Mouse (Mus musculus) kidney, postnatal 14 days (tissue): Measurements from ENCODE around the gene Topbp1.
A peak's percentile ranks its signal among the peaks of the same experiment; 100 is the strongest.

Experiments used
- DNase-seq: peaks from one replicate; pipeline ENCODE4 v3.0.0; 2022; ENCODE audit warnings: mixed read lengths

Gene Topbp1

DNA sequence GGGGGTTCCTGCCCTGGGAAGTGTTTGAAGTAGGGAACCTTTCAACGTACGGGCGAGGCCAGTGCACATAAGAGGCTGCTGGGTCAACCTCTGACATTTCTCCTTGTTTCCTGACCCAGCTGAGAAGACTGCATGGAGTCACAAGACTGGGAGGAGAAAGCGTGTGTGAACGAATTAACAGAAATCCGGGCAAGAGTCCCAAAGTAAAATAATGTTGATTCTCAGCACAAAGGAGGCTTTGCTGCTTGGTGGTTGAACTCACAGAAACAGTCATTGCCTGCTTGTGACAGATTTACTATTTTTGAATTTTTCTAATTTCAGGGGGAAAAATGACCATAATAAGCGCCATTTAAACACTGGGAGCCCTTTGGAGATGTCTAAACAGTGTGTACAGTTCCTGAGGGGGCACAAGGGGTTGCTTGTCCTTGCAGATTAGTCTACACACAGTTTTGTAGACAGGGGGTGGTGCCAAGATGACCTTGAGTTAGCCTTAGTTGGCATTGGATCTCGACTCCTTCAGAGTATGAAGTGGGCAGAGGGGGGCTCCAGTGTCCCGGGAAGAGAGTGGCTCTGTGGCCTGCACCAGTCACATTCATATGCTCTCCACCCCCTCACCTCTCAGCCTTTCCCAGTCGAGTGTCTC is 82.1 kb downstream of the Topbp1 start:
- DNase-seq: no peak

DNA sequence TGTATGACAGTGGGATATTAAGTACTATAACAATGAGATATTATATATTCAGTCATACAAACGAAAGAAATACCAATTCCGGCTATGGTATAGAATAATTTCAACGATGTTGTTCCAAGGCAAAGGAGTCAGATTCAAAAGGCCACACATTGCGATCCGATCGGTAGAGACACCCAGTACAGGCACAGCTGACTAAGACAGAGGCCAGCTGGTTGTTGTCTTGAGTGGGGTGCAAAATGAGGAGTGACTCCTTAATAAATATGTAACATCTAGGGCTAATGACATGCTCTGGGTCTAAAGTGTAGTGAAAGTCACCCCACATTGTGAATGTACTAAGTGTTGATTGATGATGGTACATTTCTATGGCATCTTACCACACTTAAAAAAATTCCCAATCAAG is 84.2 kb downstream of the Topbp1 start:
- no peak for DNase-seq

DNA sequence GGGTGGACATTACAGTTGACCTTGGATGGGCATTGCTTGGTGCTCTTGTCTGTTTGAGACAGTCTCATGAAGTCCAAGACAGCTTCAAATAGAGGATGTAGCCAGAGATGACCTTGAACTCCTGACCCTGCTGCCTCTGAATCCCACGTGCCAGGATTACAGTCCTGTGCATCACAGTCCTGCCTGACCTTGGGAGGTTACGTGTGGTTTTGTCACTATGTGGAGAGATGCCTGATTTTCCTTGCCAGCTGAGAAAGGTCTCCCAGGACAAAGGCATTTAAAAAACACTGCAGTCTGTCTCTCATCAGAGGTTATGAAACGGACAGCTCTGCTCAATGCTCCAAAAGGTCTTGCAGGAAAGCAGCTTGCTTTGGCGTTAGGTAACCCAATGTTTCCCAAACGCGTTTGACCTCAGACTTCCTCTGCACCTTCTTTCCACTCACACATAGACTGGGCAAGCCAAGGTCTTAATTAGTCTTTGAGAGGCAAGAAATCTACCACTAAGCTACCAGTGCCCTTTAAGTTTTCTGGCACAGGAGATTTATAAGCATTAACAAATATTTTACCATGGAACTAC is 86.9 kb downstream of the Topbp1 start:
- no peak for DNase-seq

DNA sequence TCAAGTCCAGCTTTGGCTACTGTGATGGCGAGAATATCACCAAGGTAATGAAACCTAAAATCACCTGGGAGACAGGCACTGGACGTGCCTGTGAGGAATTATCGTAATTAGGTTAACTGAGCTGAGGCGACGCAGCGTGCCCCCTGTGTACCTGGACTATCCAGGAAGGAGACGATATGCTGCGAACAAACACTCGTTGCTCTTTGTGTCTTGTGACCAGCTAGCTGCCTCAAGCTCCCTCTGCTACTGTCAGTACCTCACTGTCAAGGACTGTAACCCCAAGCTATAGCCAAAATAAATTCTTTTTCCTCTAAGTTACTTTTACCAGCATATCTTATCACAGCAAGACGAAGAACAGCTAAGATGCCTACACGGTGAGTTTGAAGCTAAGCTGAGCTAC is 88.2 kb downstream of the Topbp1 start:
- DNase-seq: no peak

DNA sequence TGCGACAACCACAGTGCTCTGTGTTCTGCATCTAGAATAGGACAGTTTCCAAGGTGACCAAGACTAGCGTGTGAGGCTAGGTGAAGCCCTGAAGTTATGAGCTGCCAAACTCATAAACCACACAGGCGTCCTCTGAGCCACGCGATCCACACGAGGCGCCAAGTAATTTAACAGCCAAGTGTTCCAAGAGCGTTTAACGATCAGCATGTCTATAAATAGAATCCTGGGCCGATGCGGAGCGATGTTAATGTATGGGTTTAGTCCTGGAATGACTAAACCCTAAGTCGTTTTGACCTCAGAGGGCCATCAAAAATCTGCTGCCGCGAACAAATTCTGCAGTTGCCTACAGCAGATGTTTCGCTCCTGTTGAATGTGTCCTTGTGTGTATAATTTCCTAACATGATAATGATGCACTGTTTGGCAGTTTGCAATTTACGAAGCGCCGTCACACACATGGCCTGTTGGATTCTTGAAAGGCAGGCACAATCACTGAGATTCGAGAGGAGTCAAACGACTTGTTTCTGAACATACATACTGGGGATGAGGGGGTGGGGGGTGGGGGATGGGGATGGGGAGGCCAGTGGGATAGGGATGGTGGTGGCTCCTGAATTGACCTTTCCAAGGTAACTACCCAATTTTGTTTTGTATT is 93.6 kb downstream of the Topbp1 start:
- DNase-seq: peak; percentile 22
